ENCODE assay signal across 8 mouse cellular contexts in the genomic region with DNA sequence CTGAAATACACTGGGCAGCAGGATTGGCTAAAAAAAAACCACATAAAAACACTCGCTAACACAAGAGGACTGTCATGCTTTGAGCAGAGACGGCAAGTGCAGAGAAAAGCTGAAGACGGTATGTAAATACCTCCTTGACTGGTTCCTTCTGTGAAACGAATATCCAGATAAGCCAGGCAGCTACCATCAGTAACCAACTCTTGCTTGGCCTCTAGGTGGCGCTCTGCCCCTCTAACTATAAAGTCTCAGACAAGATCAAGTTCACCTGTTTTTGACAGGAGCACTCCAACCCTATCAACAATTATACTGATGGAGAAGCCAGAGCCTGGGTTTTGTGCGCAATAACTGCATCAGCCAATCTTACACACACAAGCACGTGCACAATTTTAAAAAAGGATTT. TPM values are rescaled to one million over a fixed set of nuclear protein-coding genes. Genes with fewer than 3 reads are reported as not detected.
DNase-seq lines count a peak whose midpoint lies in the region; ATAC-seq and TF ChIP-seq lines count a peak whose summit lies in the region.

No protein-coding gene starts in this region.

- TF ChIP-seq CTCF in testis, adult 2 months (IDR thresholded peaks at IDR 0.05; ENCODE audit: control insufficient read depth, insufficient read depth, insufficient replicate concordance, low read depth, low read length): peak; percentile 28; the same call in 1 of the 2 replicates

- H3K4me2 ChIP-seq in midbrain, embryonic 14.5 days (ENCODE audit: low read length): no peak overlapping the region
- H3K4me2 ChIP-seq in midbrain, embryonic 16.5 days (ENCODE audit: low read length): no peak overlapping the region
- no peak overlapping the region for H3K4me2 ChIP-seq in intestine, embryonic 15.5 days (replicated peaks)
- no peak overlapping the region for H3K4me2 ChIP-seq in neural tube, embryonic 11.5 days (ENCODE audit: low read depth)

- H3K4me3 ChIP-seq in midbrain, embryonic 14.5 days (replicated peaks; ENCODE audit: low read depth, low read length): no peak overlapping the region
- no peak overlapping the region for H3K4me3 ChIP-seq in midbrain, embryonic 16.5 days (ENCODE audit: low read depth, low read length)
- no peak overlapping the region for H3K4me3 ChIP-seq in intestine, embryonic 15.5 days (replicated peaks)
- no peak overlapping the region for H3K4me3 ChIP-seq in neural tube, embryonic 11.5 days (ENCODE audit: low read depth, low read length)
- H3K4me3 ChIP-seq in testis, adult 2 months (ENCODE audit: control insufficient read depth, low read depth, low read length): no peak overlapping the region

- intact Hi-C loops in left cerebral cortex, postnatal 4 days (cut with DNase I): no loop called here

- H3K27me3 ChIP-seq in midbrain, embryonic 14.5 days (ENCODE audit: control insufficient read depth, insufficient read depth, low read length): 0 out of 2 replicates have a peak, but pooled peaks cover under 1% of the 10 kb centered on the region
- peaks cover 2% of the 10 kb centered on the region; the same call in 1 of the 2 replicates for H3K27me3 ChIP-seq in midbrain, embryonic 16.5 days (ENCODE audit: control insufficient read depth, insufficient read depth, low read depth, low read length)
- no peaks in the 10 kb centered on the region for H3K27me3 ChIP-seq in intestine, embryonic 15.5 days (replicated peaks)
- H3K27me3 ChIP-seq in neural tube, embryonic 11.5 days (ENCODE audit: control insufficient read depth, insufficient read depth, low read length): peaks cover 1% of the 10 kb centered on the region
- H3K27me3 ChIP-seq in testis, adult 2 months (ENCODE audit: control insufficient read depth, insufficient read depth, low read length): no peaks in the 10 kb centered on the region

- no peak for TF ChIP-seq POLR2A in testis, adult 2 months (IDR thresholded peaks at IDR 0.05; ENCODE audit: control insufficient read depth, low read depth, low read length)

- H3K27ac ChIP-seq in midbrain, embryonic 14.5 days (replicated peaks; ENCODE audit: low read depth, low read length): no peak overlapping the region
- no peak overlapping the region for H3K27ac ChIP-seq in midbrain, embryonic 16.5 days (ENCODE audit: low read length)
- no peak overlapping the region for H3K27ac ChIP-seq in intestine, embryonic 15.5 days
- no peak overlapping the region for H3K27ac ChIP-seq in neural tube, embryonic 11.5 days (ENCODE audit: low read depth, low read length)
- no peak overlapping the region for H3K27ac ChIP-seq in testis, adult 2 months (ENCODE audit: control insufficient read depth, insufficient read depth, low read depth, low read length)

- no peak overlapping the region for H3K9ac ChIP-seq in midbrain, embryonic 14.5 days (replicated peaks; ENCODE audit: low read length)
- no peak overlapping the region for H3K9ac ChIP-seq in midbrain, embryonic 16.5 days (ENCODE audit: low read depth, low read length)
- H3K9ac ChIP-seq in intestine, embryonic 15.5 days: no peak overlapping the region
- H3K9ac ChIP-seq in neural tube, embryonic 11.5 days (ENCODE audit: low read length): no peak overlapping the region

- peak; percentile 85 for DNase-seq in midbrain, embryonic 14.5 days
- DNase-seq in c-Kit-positive CD71-positive TER-119-positive erythroid progenitor cells, embryonic 14.5 days (ENCODE audit: low spot score): peak; percentile 80
- DNase-seq in frontal cortex, postnatal 14 days (ENCODE audit: low spot score in 2 of 2): peak; percentile 42 to 70
- DNase-seq in left cerebral cortex, postnatal 4 days: peak; percentile 71
- peak; percentile 60 for DNase-seq in neural tube, embryonic 11.5 days (ENCODE audit: low spot score)

- ATAC-seq in midbrain, embryonic 14.5 days (ENCODE audit: low FRiP score, low TSS enrichment): no peak
- ATAC-seq in midbrain, embryonic 16.5 days: no peak
- peak; percentile 48; the same call in 1 of the 2 replicates for ATAC-seq in intestine, embryonic 15.5 days
- ATAC-seq in neural tube, embryonic 11.5 days (ENCODE audit: insufficient read depth, low FRiP score, low TSS enrichment): no peak

- WGBS in midbrain, embryonic 14.5 days: 21% methylated on average over 7 of the region's 7 CpGs
- 23% methylated on average over 7 of the region's 7 CpGs for WGBS in midbrain, embryonic 16.5 days
- WGBS in intestine, embryonic 15.5 days: 17% methylated on average over 7 of the region's 7 CpGs
- 30% methylated on average over 7 of the region's 7 CpGs for WGBS in neural tube, embryonic 11.5 days

- no peaks in the 10 kb centered on the region for H3K4me1 ChIP-seq in midbrain, embryonic 14.5 days (ENCODE audit: control insufficient read depth, insufficient read depth, low read length)
- no peaks in the 10 kb centered on the region for H3K4me1 ChIP-seq in midbrain, embryonic 16.5 days (ENCODE audit: control insufficient read depth, insufficient read depth, low read length)
- no peaks in the 10 kb centered on the region for H3K4me1 ChIP-seq in intestine, embryonic 15.5 days (replicated peaks)
- H3K4me1 ChIP-seq in neural tube, embryonic 11.5 days (ENCODE audit: control insufficient read depth, insufficient read depth, low read length): no peaks in the 10 kb centered on the region
- H3K4me1 ChIP-seq in testis, adult 2 months (ENCODE audit: control insufficient read depth, insufficient read depth, low read length): peaks cover 3% of the 10 kb centered on the region

- no peaks in the 10 kb centered on the region for H3K9me3 ChIP-seq in midbrain, embryonic 14.5 days (ENCODE audit: control insufficient read depth, low read length)
- no peaks in the 10 kb centered on the region for H3K9me3 ChIP-seq in midbrain, embryonic 16.5 days (replicated peaks; ENCODE audit: control insufficient read depth, low read length, poor library complexity, severe bottlenecking)
- 0 out of 2 replicates have a peak, but pooled peaks cover 3% of the 10 kb centered on the region for H3K9me3 ChIP-seq in intestine, embryonic 15.5 days
- H3K9me3 ChIP-seq in neural tube, embryonic 11.5 days (ENCODE audit: control insufficient read depth, low read length): no peaks in the 10 kb centered on the region

- peaks cover 46% of the 10 kb centered on the region for H3K36me3 ChIP-seq in midbrain, embryonic 14.5 days (ENCODE audit: control insufficient read depth, insufficient read depth, low read length)
- peaks cover 35% of the 10 kb centered on the region for H3K36me3 ChIP-seq in midbrain, embryonic 16.5 days (ENCODE audit: control insufficient read depth, insufficient read depth, low read length)
- H3K36me3 ChIP-seq in intestine, embryonic 15.5 days: peaks cover 41% of the 10 kb centered on the region
- peaks cover 30% of the 10 kb centered on the region for H3K36me3 ChIP-seq in neural tube, embryonic 11.5 days (ENCODE audit: control insufficient read depth, insufficient read depth, low read length)
- no peaks in the 10 kb centered on the region; the same call in none of the 2 replicates for H3K36me3 ChIP-seq in testis, adult 2 months (ENCODE audit: control insufficient read depth, insufficient read depth, low read length)

RNA-seq across cellular contexts. Expression of gene Tpm2, which starts 7.0 kb away (rescaled TPM):
- 3.6 and 10.8 TPM in 2 replicates for polyA plus RNA-seq in midbrain, embryonic 14.5 days (2014; fragmentation: Nextera tagmentation; extraction: Ambion mirVana)
- polyA plus RNA-seq in midbrain, embryonic 16.5 days (2015; fragmentation: Nextera tagmentation; extraction: Ambion mirVana): 7.3 and 8.3 TPM in 2 replicates
- 510 and 514 TPM in 2 replicates for polyA plus RNA-seq in intestine, embryonic 15.5 days (2015; fragmentation: Nextera tagmentation; extraction: Ambion mirVana)
- total RNA-seq in left cerebral cortex, postnatal 4 days (2021): 1 to 10 TPM; 4.7 to 5.2 TPM
- polyA plus RNA-seq in neural tube, embryonic 11.5 days (2014; fragmentation: Nextera tagmentation; extraction: Ambion mirVana): 101 and 127 TPM in 2 replicates
- polyA plus RNA-seq in testis, adult 2 months (2012; rRNA removed): 6.0 and 22.9 TPM in 2 replicates

RNA-seq across cellular contexts. Expression of gene Car9, which starts 23.8 kb away (rescaled TPM):
- 0.30 TPM in 1 of 2 replicates, not detected in the other for polyA plus RNA-seq in midbrain, embryonic 14.5 days (2014; fragmentation: Nextera tagmentation; extraction: Ambion mirVana)
- 0.21 TPM in 1 of 2 replicates, not detected in the other for polyA plus RNA-seq in midbrain, embryonic 16.5 days (2015; fragmentation: Nextera tagmentation; extraction: Ambion mirVana)
- polyA plus RNA-seq in intestine, embryonic 15.5 days (2015; fragmentation: Nextera tagmentation; extraction: Ambion mirVana): 18.0 and 30.0 TPM in 2 replicates
- total RNA-seq in left cerebral cortex, postnatal 4 days (2021): under 1 TPM; 0.83 to 0.84 TPM
- 0.23 and 0.44 TPM in 2 replicates for polyA plus RNA-seq in neural tube, embryonic 11.5 days (2014; fragmentation: Nextera tagmentation; extraction: Ambion mirVana)
- 0.07 and 0.38 TPM in 2 replicates for polyA plus RNA-seq in testis, adult 2 months (2012; rRNA removed)

RNA-seq across cellular contexts. Expression of gene Arhgef39, which starts 31.1 kb away (rescaled TPM):
- 5.0 and 6.0 TPM in 2 replicates for polyA plus RNA-seq in midbrain, embryonic 14.5 days (2014; fragmentation: Nextera tagmentation; extraction: Ambion mirVana)
- polyA plus RNA-seq in midbrain, embryonic 16.5 days (2015; fragmentation: Nextera tagmentation; extraction: Ambion mirVana): 4.4 and 7.3 TPM in 2 replicates
- polyA plus RNA-seq in intestine, embryonic 15.5 days (2015; fragmentation: Nextera tagmentation; extraction: Ambion mirVana): 45.2 and 48.6 TPM in 2 replicates
- 1 to 10 TPM; 3.6 to 3.8 TPM for total RNA-seq in left cerebral cortex, postnatal 4 days (2021)
- polyA plus RNA-seq in neural tube, embryonic 11.5 days (2014; fragmentation: Nextera tagmentation; extraction: Ambion mirVana): 36.7 and 39.3 TPM in 2 replicates
- polyA plus RNA-seq in testis, adult 2 months (2012; rRNA removed): 26.6 and 27.3 TPM in 2 replicates

RNA-seq across cellular contexts. Expression of gene Creb3, which starts 31.6 kb away (rescaled TPM):
- polyA plus RNA-seq in midbrain, embryonic 14.5 days (2014; fragmentation: Nextera tagmentation; extraction: Ambion mirVana): 80.9 and 82.8 TPM in 2 replicates
- polyA plus RNA-seq in midbrain, embryonic 16.5 days (2015; fragmentation: Nextera tagmentation; extraction: Ambion mirVana): 83.4 and 83.7 TPM in 2 replicates
- polyA plus RNA-seq in intestine, embryonic 15.5 days (2015; fragmentation: Nextera tagmentation; extraction: Ambion mirVana): 62.7 and 69.5 TPM in 2 replicates
- 10 to 100 TPM; 63.2 to 67.5 TPM for total RNA-seq in left cerebral cortex, postnatal 4 days (2021)
- polyA plus RNA-seq in neural tube, embryonic 11.5 days (2014; fragmentation: Nextera tagmentation; extraction: Ambion mirVana): 56.0 and 62.5 TPM in 2 replicates
- 27.9 and 35.0 TPM in 2 replicates for polyA plus RNA-seq in testis, adult 2 months (2012; rRNA removed)

RNA-seq across cellular contexts. Expression of gene Tln1, which starts 31.9 kb away (rescaled TPM):
- 60.3 and 65.5 TPM in 2 replicates for polyA plus RNA-seq in midbrain, embryonic 14.5 days (2014; fragmentation: Nextera tagmentation; extraction: Ambion mirVana)
- 59.3 and 62.9 TPM in 2 replicates for polyA plus RNA-seq in midbrain, embryonic 16.5 days (2015; fragmentation: Nextera tagmentation; extraction: Ambion mirVana)
- 61.4 and 61.9 TPM in 2 replicates for polyA plus RNA-seq in intestine, embryonic 15.5 days (2015; fragmentation: Nextera tagmentation; extraction: Ambion mirVana)
- 10 to 100 TPM; 49.1 to 59.1 TPM for total RNA-seq in left cerebral cortex, postnatal 4 days (2021)
- 42.1 and 48.8 TPM in 2 replicates for polyA plus RNA-seq in neural tube, embryonic 11.5 days (2014; fragmentation: Nextera tagmentation; extraction: Ambion mirVana)
- 44.9 and 51.8 TPM in 2 replicates for polyA plus RNA-seq in testis, adult 2 months (2012; rRNA removed)

Comparison
In these comparisons a context has a peak if more than half of its experiments do, and no peak if none do; other contexts are left out.
1. RNA of gene Car9, which starts 23.8 kb away (polyA plus RNA-seq): 18.0 to 30.0 TPM in intestine, embryonic 15.5 days; 0.23 to 0.44 TPM in neural tube, embryonic 11.5 days, 0.21 TPM in midbrain, embryonic 16.5 days, 0.07 to 0.38 TPM in testis, adult 2 months and 0.30 TPM in midbrain, embryonic 14.5 days; every median in the first group is over 10 times any median in the second.
2. Peak in every context shown above with its lines, with median percentiles within 50 percentile points of each other: DNase-seq.